Comparison of ENCODE assay signal across 11 mouse cellular contexts in the genomic region with DNA sequence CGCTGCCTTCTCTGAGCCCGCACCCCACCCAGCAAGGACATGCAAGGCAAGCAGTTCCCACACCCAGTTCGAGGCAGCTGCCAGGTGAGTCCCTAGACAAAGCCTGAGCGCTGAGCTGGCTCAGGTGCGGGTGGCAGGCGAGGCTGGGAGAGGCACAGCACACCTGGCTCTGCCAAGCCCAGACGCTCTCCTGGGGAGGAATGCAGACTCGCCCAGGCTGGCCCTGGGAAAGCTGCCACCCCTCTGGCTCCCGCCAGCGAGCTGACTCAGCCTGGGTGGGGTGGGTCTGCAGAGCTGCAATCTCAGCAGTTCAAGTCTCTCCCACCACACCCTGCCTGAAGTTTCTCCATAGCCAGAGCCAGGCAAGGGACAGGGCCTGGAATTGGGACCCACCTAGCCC. TPM values are rescaled to one million over a fixed set of nuclear protein-coding genes. Genes with fewer than 3 reads are reported as not detected.
DNase-seq lines count a peak whose midpoint lies in the region; ATAC-seq and TF ChIP-seq lines count a peak whose summit lies in the region.
"Had no signal": no experiment of that assay in that cellular context is flagged by ENCODE, and none has a peak within 500 bp of the region (broad histone marks: within the 10 kb centered on the region; RNA-seq: fewer than 3 reads in every experiment).

No protein-coding gene starts in this region.

- no peak overlapping the region for H3K4me2 ChIP-seq in lung, embryonic 16.5 days (ENCODE audit: low read depth, low read length)

- H3K27ac ChIP-seq in heart, adult 2 months = no peak overlapping the region
- peak overlapping the region; percentile 95 for H3K27ac ChIP-seq in lung, embryonic 16.5 days (ENCODE audit: low read length)
- H3K27ac ChIP-seq: liver, embryonic 14.5 days had no signal

- no peak overlapping the region for H3K4me3 ChIP-seq in heart, adult 2 months
- no peak overlapping the region for H3K4me3 ChIP-seq in lung, embryonic 16.5 days (ENCODE audit: low read length)

- no peaks in the 10 kb centered on the region for H3K36me3 ChIP-seq in heart, adult 2 months (ENCODE audit: control insufficient read depth, insufficient read depth, low read length)
- no peaks in the 10 kb centered on the region for H3K36me3 ChIP-seq in lung, embryonic 16.5 days (ENCODE audit: control insufficient read depth, insufficient read depth, low read length)

- no peak for TF ChIP-seq CTCF in heart, adult 2 months (IDR thresholded peaks at IDR 0.05)

- intact Hi-C loops in heart, adult 2 months (cut with DNase I) = no loop called here
- intact Hi-C loops in left cerebral cortex, postnatal 10 days (cut with DNase I) = no loop called here

- no peak for TF ChIP-seq POLR2A in heart, adult 2 months (IDR thresholded peaks at IDR 0.05; ENCODE audit: insufficient read depth, low read depth, low read length)

- no peaks in the 10 kb centered on the region for H3K9me3 ChIP-seq in lung, embryonic 16.5 days (ENCODE audit: control insufficient read depth, low read length)

- TF ChIP-seq EP300 in heart, adult 2 months (IDR thresholded peaks at IDR 0.05; ENCODE audit: insufficient read depth, low read depth, low read length) = no peak

- WGBS in heart, adult 2 months = 48% methylated on average over 10 of the region's 10 CpGs
- 33% methylated on average over 10 of the region's 10 CpGs for WGBS in lung, embryonic 16.5 days

- no peaks in the 10 kb centered on the region for H3K27me3 ChIP-seq in heart, adult 2 months (ENCODE audit: control insufficient read depth, insufficient read depth, low read length)
- no peaks in the 10 kb centered on the region for H3K27me3 ChIP-seq in lung, embryonic 16.5 days (ENCODE audit: control insufficient read depth, insufficient read depth, low read depth, low read length)

- H3K79me2 ChIP-seq in heart, adult 2 months (replicated peaks; ENCODE audit: control insufficient read depth, insufficient read depth, low read length) = no peaks in the 10 kb centered on the region

- no peaks in the 10 kb centered on the region; the same call in 1 of the 2 replicates for H3K4me1 ChIP-seq in heart, adult 2 months (ENCODE audit: control insufficient read depth, insufficient read depth, low read length)
- H3K4me1 ChIP-seq in lung, embryonic 16.5 days (replicated peaks; ENCODE audit: control insufficient read depth, insufficient read depth, low read length) = peaks cover 22% of the 10 kb centered on the region

- DNase-seq in adrenal gland, postnatal 10 days = peak; percentile 66
- no peak for DNase-seq in adrenal gland, adult 8-10 months
- DNase-seq in ES-CJ7 (ENCODE audit: low read depth, low spot score) = peak; percentile 67
- peak; percentile 68 to 76 for DNase-seq in heart, adult 2 months
- no peak for DNase-seq in left cerebral cortex, postnatal 10 days (ENCODE audit: extremely low spot score in 1 of 2, low spot score in 2 of 2)
- DNase-seq in thymus, postnatal 14 days = no peak

- no peak overlapping the region for H3K9ac ChIP-seq in heart, adult 2 months (ENCODE audit: low read depth, low read length)
- peak overlapping the region; percentile 51 for H3K9ac ChIP-seq in lung, embryonic 16.5 days (ENCODE audit: low read length)
- H3K9ac ChIP-seq: liver, embryonic 14.5 days had no signal

- ATAC-seq in lung, embryonic 16.5 days (ENCODE audit: low read depth) = peak; percentile 86
- ATAC-seq in megakaryocyte-erythroid progenitor cell, adult 5-6 weeks (replicated peaks; ENCODE audit: low FRiP score, low TSS enrichment, poor library complexity, severe bottlenecking) = no peak

RNA-seq across cellular contexts. Expression of a gene that starts 17.4 kb away (rescaled TPM):
- total RNA-seq in adrenal gland, postnatal 10 days (2021) = not detected
- total RNA-seq in adrenal gland, adult 8-10 months (2022) = not detected
- total RNA-seq in heart, adult 2 months (2021) = not detected
- not detected in 2 replicates for polyA plus RNA-seq in heart, adult 2 months (2012; rRNA removed)
- polyA plus RNA-seq in lung, embryonic 16.5 days (2015; fragmentation: Nextera tagmentation; extraction: Ambion mirVana) = not detected in 2 replicates
- total RNA-seq in left cerebral cortex, postnatal 10 days (2021) = not detected
- total RNA-seq in megakaryocyte-erythroid progenitor cell, adult 5-6 weeks (2014; fragmentation: Nextera tagmentation) = not detected in 2 replicates
- not detected in 2 replicates for total RNA-seq in megakaryocyte-erythroid progenitor cell, adult 5-6 weeks (2017)
- total RNA-seq: common myeloid progenitor, adult 5-6 weeks had no signal
- polyA plus RNA-seq: liver, embryonic 14.5 days; testis, adult 2 months had no signal

RNA-seq across cellular contexts. Expression of a gene that starts 26.2 kb away (rescaled TPM):
- not detected for total RNA-seq in adrenal gland, postnatal 10 days (2021)
- not detected for total RNA-seq in adrenal gland, adult 8-10 months (2022)
- not detected for total RNA-seq in heart, adult 2 months (2021)
- 0.61 TPM in 1 of 2 replicates, not detected in the other for polyA plus RNA-seq in heart, adult 2 months (2012; rRNA removed)
- 8.4 and 15.5 TPM in 2 replicates for polyA plus RNA-seq in lung, embryonic 16.5 days (2015; fragmentation: Nextera tagmentation; extraction: Ambion mirVana)
- not detected for total RNA-seq in left cerebral cortex, postnatal 10 days (2021)
- total RNA-seq in megakaryocyte-erythroid progenitor cell, adult 5-6 weeks (2014; fragmentation: Nextera tagmentation) = not detected in 2 replicates
- not detected in 2 replicates for total RNA-seq in megakaryocyte-erythroid progenitor cell, adult 5-6 weeks (2017)
- total RNA-seq: common myeloid progenitor, adult 5-6 weeks had no signal
- polyA plus RNA-seq: testis, adult 2 months had no signal

RNA-seq across cellular contexts. Expression of a gene that starts 32.7 kb away (rescaled TPM):
- 1,000 to 10,000 TPM in 1 of 2 experiments, 100 to 1,000 TPM in 1; 930 to 1,143 TPM for total RNA-seq in adrenal gland, postnatal 10 days (2021)
- 1,000 to 10,000 TPM in 3 of 4 experiments, 100 to 1,000 TPM in 1; 987 to 1,365 (median 1,077) TPM for total RNA-seq in adrenal gland, adult 8-10 months (2022)
- 1,000 to 10,000 TPM; 1,735 to 2,054 TPM for total RNA-seq in heart, adult 2 months (2021)
- polyA plus RNA-seq in heart, adult 2 months (2012; rRNA removed) = 195 and 341 TPM in 2 replicates
- 1,740 and 1,854 TPM in 2 replicates for polyA plus RNA-seq in lung, embryonic 16.5 days (2015; fragmentation: Nextera tagmentation; extraction: Ambion mirVana)
- 100 to 1,000 TPM; 770 to 774 TPM for total RNA-seq in left cerebral cortex, postnatal 10 days (2021)
- total RNA-seq in megakaryocyte-erythroid progenitor cell, adult 5-6 weeks (2014; fragmentation: Nextera tagmentation) = 1,051 and 1,260 TPM in 2 replicates
- 170 and 204 TPM in 2 replicates for total RNA-seq in megakaryocyte-erythroid progenitor cell, adult 5-6 weeks (2017)

RNA-seq across cellular contexts. Expression of a gene that starts 38.3 kb away (rescaled TPM):
- total RNA-seq in adrenal gland, postnatal 10 days (2021) = not detected
- not detected for total RNA-seq in adrenal gland, adult 8-10 months (2022)
- total RNA-seq in heart, adult 2 months (2021) = not detected
- polyA plus RNA-seq in heart, adult 2 months (2012; rRNA removed) = not detected in 2 replicates
- not detected in 2 replicates for polyA plus RNA-seq in lung, embryonic 16.5 days (2015; fragmentation: Nextera tagmentation; extraction: Ambion mirVana)
- total RNA-seq in left cerebral cortex, postnatal 10 days (2021) = not detected
- not detected in 2 replicates for total RNA-seq in megakaryocyte-erythroid progenitor cell, adult 5-6 weeks (2014; fragmentation: Nextera tagmentation)
- total RNA-seq in megakaryocyte-erythroid progenitor cell, adult 5-6 weeks (2017) = not detected in 2 replicates
- total RNA-seq: common myeloid progenitor, adult 5-6 weeks had no signal
- polyA plus RNA-seq: liver, embryonic 14.5 days; testis, adult 2 months had no signal

RNA-seq across cellular contexts. Expression of a gene that starts 47.2 kb away (rescaled TPM):
- total RNA-seq in adrenal gland, postnatal 10 days (2021) = not detected
- total RNA-seq in adrenal gland, adult 8-10 months (2022) = not detected
- total RNA-seq in heart, adult 2 months (2021) = not detected
- polyA plus RNA-seq in heart, adult 2 months (2012; rRNA removed) = not detected in 2 replicates
- polyA plus RNA-seq in lung, embryonic 16.5 days (2015; fragmentation: Nextera tagmentation; extraction: Ambion mirVana) = not detected in 2 replicates
- total RNA-seq in left cerebral cortex, postnatal 10 days (2021) = not detected
- not detected in 2 replicates for total RNA-seq in megakaryocyte-erythroid progenitor cell, adult 5-6 weeks (2014; fragmentation: Nextera tagmentation)
- total RNA-seq in megakaryocyte-erythroid progenitor cell, adult 5-6 weeks (2017) = not detected in 2 replicates
- total RNA-seq: common myeloid progenitor, adult 5-6 weeks had no signal
- polyA plus RNA-seq: liver, embryonic 14.5 days; testis, adult 2 months had no signal

Comparison
In these comparisons a context has a peak if more than half of its experiments do, and no peak if none do; other contexts are left out.
1. DNase-seq: peak in adrenal gland, postnatal 10 days (single experiment), ES-CJ7 (single experiment) and heart, adult 2 months (2 of 2); none in adrenal gland, adult 8-10 months (single experiment), left cerebral cortex, postnatal 10 days (0 of 2) and thymus, postnatal 14 days (single experiment).